Mouse (Mus musculus) G1E (cell line): Measurements from ENCODE around the gene Ier3. TPM values are rescaled to one million over a fixed set of nuclear protein-coding genes. Genes with fewer than 3 reads are reported as not detected.

Experiments used
- ATAC-seq: 2 replicates; pipeline ENCODE4 v1.8.0; 2016; ENCODE audit warnings: mild to moderate bottlenecking; ENCODE audit not compliant: insufficient number of reproducible peaks, poor library complexity, low FRiP score, severe bottlenecking; ENCODE audit errors: extremely low read depth
- DNase-seq: peaks from one replicate; pipeline ENCODE4 v3.0.0; 2012; ENCODE audit warnings: low spot score
- H3K27me3 ChIP-seq: 2 replicates; pipeline ENCODE4 v1.6.1; 2012; ENCODE audit warnings: mild to moderate bottlenecking, low read length, inconsistent platforms; ENCODE audit not compliant: insufficient read depth
- H3K36me3 ChIP-seq: replicated peaks from 2 replicates; pipeline ENCODE3; 2012; ENCODE audit warnings: mild to moderate bottlenecking, inconsistent platforms
- H3K4me1 ChIP-seq: 2 replicates; pipeline ENCODE4 v1.6.1; 2012; ENCODE audit warnings: low read depth, low read length, inconsistent platforms, mixed read lengths; ENCODE audit not compliant: insufficient read depth
- H3K4me3 ChIP-seq: 2 replicates; pipeline ENCODE4 v1.5.1; 2012; ENCODE audit warnings: low read depth, mild to moderate bottlenecking, inconsistent platforms, low read length, moderate library complexity, mixed read lengths
- H3K9me3 ChIP-seq: replicated peaks from 2 replicates; pipeline ENCODE4 v1.6.1; 2012; ENCODE audit warnings: inconsistent platforms
- CTCF ChIP-seq: IDR thresholded peaks from 2 replicates; pipeline ENCODE4 v1.5.1; 2012; ENCODE audit warnings: low read depth, low read length, inconsistent platforms, mixed read lengths
- GATA1 ChIP-seq: IDR thresholded peaks from 2 replicates; pipeline ENCODE4 v1.6.1; 2012; ENCODE audit warnings: borderline replicate concordance, low read length, inconsistent platforms, mixed read lengths
- GATA2 ChIP-seq: IDR thresholded peaks from 2 replicates; pipeline ENCODE4 v1.6.1; 2012; ENCODE audit warnings: low read depth, low read length, inconsistent platforms, borderline replicate concordance
- POLR2AphosphoS5 ChIP-seq: IDR thresholded peaks from 2 replicates; pipeline ENCODE4 v1.6.1; 2012; ENCODE audit warnings: low read depth, low read length, inconsistent platforms; ENCODE audit not compliant: insufficient replicate concordance
- TAL1 ChIP-seq: conservative IDR thresholded peaks from 2 replicates; pipeline ENCODE4 v1.6.1; 2012; ENCODE audit warnings: low read depth, low read length, inconsistent platforms, mixed read lengths
- polyA plus RNA-seq: library from polyadenylated mRNA; stranded (reverse); fragments of >175 nt; gene quantifications from 2 replicates; pipeline ENCODE4 v1.2.3, GENCODE M21; 2012
- total RNA-seq, 2 experiments: library from RNA; stranded (forward) in 1 of 2; stranded (reverse) in 1 of 2; fragments of 200-1000 nt in 1 of 2; fragments of >200 nt in 1 of 2; fragmentation: Nextera tagmentation in 1 of 2; gene quantifications; 2 replicates each; pipeline ENCODE4 v1.2.3; 2014 to 2017

Ier3 gene
- total and polyA plus RNA-seq, 3 experiments, result 21.4 to 49.5 (median 39.8) TPM

- H3K27me3 ChIP-seq, result no peaks in the 10 kb centered on the region
- no peaks in the 10 kb centered on the region for H3K9me3 ChIP-seq
- H3K4me1 ChIP-seq, result peaks cover 38% of the 10 kb centered on the region
- no peak for ATAC-seq
- no peaks in the 10 kb centered on the region for H3K36me3 ChIP-seq
- no peak for DNase-seq
- no peak for TF ChIP-seq TAL1
- TF ChIP-seq GATA2, result no peak
- no peak for TF ChIP-seq GATA1
- TF ChIP-seq POLR2AphosphoS5, result no peak
- TF ChIP-seq CTCF, result no peak
- H3K4me3 ChIP-seq, result no peak overlapping the region
Observed at GRCm38 (mm10) chr17:35808073-35808472, 13.4 kb upstream of the Ier3 start.

- Histone ChIP-seq H3K27me3 (no peaks in the 10 kb centered on the region), H3K4me3 (no peak overlapping the region), H3K36me3 (no peaks in the 10 kb centered on the region), H3K9me3 (no peaks in the 10 kb centered on the region), H3K4me1 (peaks cover 48% of the 10 kb centered on the region)
- no peak for ATAC-seq
- no peak for DNase-seq
- TF ChIP-seq GATA1 (no peak), TAL1 (no peak), CTCF (no peak), POLR2AphosphoS5 (no peak), GATA2 (no peak)
Observed at GRCm38 (mm10) chr17:35809395-35809794, 12.1 kb upstream of the Ier3 start.

DNA sequence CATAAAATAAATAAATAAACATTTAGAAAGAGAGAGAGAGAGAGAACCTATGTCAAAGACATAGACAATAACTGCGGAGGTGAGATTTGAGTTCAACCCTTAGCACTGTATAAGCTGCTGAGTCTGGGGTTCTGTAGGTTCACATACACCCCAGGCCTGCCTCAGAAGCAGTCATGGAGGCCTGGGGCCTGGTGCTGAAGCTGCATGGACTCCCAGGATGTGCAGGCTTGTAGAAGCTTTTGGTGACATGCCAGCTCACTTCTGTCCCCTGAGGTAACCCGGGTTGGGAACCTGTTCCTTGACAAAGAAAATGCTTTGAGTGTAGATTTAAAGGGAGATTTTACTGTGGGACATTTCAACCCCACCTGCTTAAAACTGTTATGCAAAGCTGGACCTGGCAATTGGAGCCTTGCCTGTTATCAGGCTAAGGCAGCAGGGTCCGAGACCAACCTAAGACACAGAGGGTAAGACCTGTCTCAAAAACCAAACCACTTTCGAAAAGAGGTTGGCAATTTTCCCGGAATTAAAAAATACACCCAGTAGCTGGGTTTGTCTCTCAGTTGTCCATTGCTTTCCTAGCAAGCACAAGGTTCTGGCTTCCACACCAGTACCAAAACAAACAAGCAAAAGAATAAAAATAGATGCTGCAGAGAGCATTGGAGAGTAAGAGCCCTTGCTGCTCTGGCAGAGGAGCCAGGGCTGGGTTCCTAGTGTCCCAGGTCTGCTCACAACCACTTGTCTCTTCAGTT is 10.4 kb upstream of the Ier3 start:
- no peaks in the 10 kb centered on the region for H3K27me3 ChIP-seq
- H3K9me3 ChIP-seq, result no peaks in the 10 kb centered on the region
- ATAC-seq (no peak), DNase-seq (no peak)
- TF ChIP-seq POLR2AphosphoS5 (no peak), CTCF (no peak)
- H3K4me3 ChIP-seq, result no peak overlapping the region
- peaks cover 60% of the 10 kb centered on the region for H3K4me1 ChIP-seq
- H3K36me3 ChIP-seq, result no peaks in the 10 kb centered on the region

DNA sequence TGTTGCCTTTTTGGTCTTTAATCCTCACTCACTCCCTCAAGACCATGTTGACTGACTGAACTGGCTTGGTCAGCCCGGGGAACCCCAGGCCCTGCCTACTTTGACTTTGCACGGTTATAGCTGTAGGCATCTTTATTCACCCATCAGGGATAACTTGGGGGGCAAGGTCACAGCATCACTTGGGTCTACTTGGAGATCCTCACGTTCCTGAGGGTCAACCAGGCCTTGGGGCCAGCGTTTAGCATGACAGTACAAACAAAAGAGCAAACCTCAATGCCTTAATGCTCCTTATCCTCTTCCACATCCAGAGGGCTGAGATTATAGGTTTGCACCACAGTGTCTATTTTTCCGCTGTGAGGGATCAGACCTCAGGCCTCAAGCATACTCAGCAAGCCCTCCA is 9.2 kb upstream of the Ier3 start:
- H3K4me3 ChIP-seq, result no peak overlapping the region
- no peak for DNase-seq
- TF ChIP-seq GATA2, result no peak
- TF ChIP-seq GATA1, result no peak
- no peak for TF ChIP-seq POLR2AphosphoS5
- TF ChIP-seq TAL1, result no peak
- TF ChIP-seq CTCF, result no peak
- no peaks in the 10 kb centered on the region for H3K36me3 ChIP-seq
- H3K27me3 ChIP-seq, result no peaks in the 10 kb centered on the region
- peaks cover 67% of the 10 kb centered on the region for H3K4me1 ChIP-seq
- ATAC-seq, result no peak
- H3K9me3 ChIP-seq, result no peaks in the 10 kb centered on the region

DNA sequence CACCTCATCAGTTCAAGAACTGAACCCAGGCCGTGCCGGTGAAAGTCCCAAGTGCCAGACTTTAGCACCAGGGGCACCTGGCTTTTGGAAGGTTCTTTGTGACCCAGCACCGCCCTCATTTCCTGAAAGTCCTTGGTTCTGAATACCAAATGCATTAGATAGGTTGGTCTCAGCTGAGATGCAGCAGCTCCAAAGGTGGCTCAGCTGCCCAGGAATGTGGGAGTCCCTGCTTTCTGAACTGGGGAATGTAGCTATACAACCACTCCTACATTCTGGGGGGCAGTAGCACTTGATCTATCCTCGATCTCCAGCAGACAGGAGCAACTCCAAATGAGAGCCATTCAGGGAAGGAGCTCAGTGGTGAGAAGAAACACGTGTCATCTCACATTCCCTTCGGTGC is 8.7 kb upstream of the Ier3 start:
- DNase-seq, result no peak
- TF ChIP-seq GATA1 (no peak), TAL1 (no peak), CTCF (no peak), POLR2AphosphoS5 (no peak)
- H3K4me3 ChIP-seq, result no peak overlapping the region
- H3K36me3 ChIP-seq, result no peaks in the 10 kb centered on the region
- no peaks in the 10 kb centered on the region for H3K27me3 ChIP-seq
- H3K4me1 ChIP-seq, result peaks cover 67% of the 10 kb centered on the region
- no peaks in the 10 kb centered on the region for H3K9me3 ChIP-seq
- no peak for ATAC-seq

DNA sequence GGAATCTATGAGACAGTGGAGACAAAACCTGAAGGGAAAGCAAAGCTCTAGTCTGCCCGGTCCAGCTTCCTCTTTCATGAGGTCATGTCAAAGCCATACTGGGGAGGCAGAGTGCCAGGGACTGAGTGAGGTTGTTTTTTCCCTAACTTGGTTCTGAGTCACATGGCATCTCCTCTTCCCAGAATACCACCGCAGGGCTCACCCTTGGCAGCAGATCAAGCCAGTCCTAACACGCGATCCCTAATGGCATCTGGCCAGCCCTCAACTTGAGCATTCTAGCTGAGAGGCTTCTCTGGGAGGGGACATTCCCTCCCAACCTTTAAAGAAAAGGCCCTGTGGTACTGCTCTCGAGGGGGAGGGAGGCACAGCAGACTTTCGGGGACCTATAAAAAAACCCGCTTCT is 8.2 kb upstream of the Ier3 start:
- Histone ChIP-seq H3K27me3 (no peaks in the 10 kb centered on the region), H3K9me3 (no peaks in the 10 kb centered on the region), H3K4me1 (peaks cover 65% of the 10 kb centered on the region), H3K4me3 (no peak overlapping the region), H3K36me3 (no peaks in the 10 kb centered on the region)
- ATAC-seq, result no peak
- no peak for TF ChIP-seq POLR2AphosphoS5
- TF ChIP-seq CTCF, result no peak
- TF ChIP-seq TAL1, result no peak
- TF ChIP-seq GATA1, result no peak
- TF ChIP-seq GATA2, result no peak
- DNase-seq, result no peak

- DNase-seq, result no peak
- Histone ChIP-seq H3K36me3 (no peaks in the 10 kb centered on the region), H3K9me3 (no peaks in the 10 kb centered on the region), H3K4me3 (no peak overlapping the region), H3K27me3 (no peaks in the 10 kb centered on the region), H3K4me1 (peaks cover 62% of the 10 kb centered on the region)
- no peak for ATAC-seq
- TF ChIP-seq POLR2AphosphoS5 (no peak), CTCF (no peak)
Observed at GRCm38 (mm10) chr17:35813653-35814052, 7.8 kb upstream of the Ier3 start.
